Mouse (Mus musculus) cerebellum, adult (tissue): ENCODE results near the gene Nanos2.
A peak's percentile ranks its signal among the peaks of the same experiment; 100 is the strongest.

Experiments
- ATAC-seq: cut with Nextera tagmentation; 2 replicates; pipeline ENCODE4 v1.9.2; 2017; ENCODE audit warnings: mild to moderate bottlenecking, moderate library complexity, mixed read lengths; ENCODE audit not compliant: insufficient number of reproducible peaks, low FRiP score, low TSS enrichment

The Nanos2 gene

GRCm38 (mm10) chr7:18989995-18990394 is 2.8 kb downstream of the Nanos2 start:
- ATAC-seq = no peak

GRCm38 (mm10) chr7:18990601-18991295 is 3.5 kb downstream of the Nanos2 start, which contains the start of gene Mypop:
Gene Mypop, plus strand, starts transcription at chr7:18991245.
- ATAC-seq = peak; percentile 92

GRCm38 (mm10) chr7:18991660-18992293 is 4.6 kb downstream of the Nanos2 start:
- no peak for ATAC-seq

GRCm38 (mm10) chr7:18992294-18992675 is 5.1 kb downstream of the Nanos2 start:
- ATAC-seq = no peak

- ATAC-seq = no peak
Measured at GRCm38 (mm10) chr7:18993036-18993435, 5.8 kb downstream of the Nanos2 start.

GRCm38 (mm10) chr7:18998835-18999234 is 11.6 kb downstream of the Nanos2 start:
- no peak for ATAC-seq

GRCm38 (mm10) chr7:19000421-19000820 is 13.2 kb downstream of the Nanos2 start:
- ATAC-seq = no peak

GRCm38 (mm10) chr7:19001066-19001806 is 14.0 kb downstream of the Nanos2 start:
- no peak for ATAC-seq

GRCm38 (mm10) chr7:19001807-19002085 is 14.5 kb downstream of the Nanos2 start:
- no peak for ATAC-seq

- ATAC-seq = no peak
Measured at GRCm38 (mm10) chr7:19002115-19002514, 14.9 kb downstream of the Nanos2 start.

- ATAC-seq = peak; percentile 50; the same call in 1 of the 2 replicates
Measured at GRCm38 (mm10) chr7:19002848-19003498, 15.8 kb downstream of the Nanos2 start.

GRCm38 (mm10) chr7:19003902-19004630 is 16.9 kb downstream of the Nanos2 start, which contains the start of gene Irf2bp1:
Gene Irf2bp1, plus strand, starts transcription at chr7:19004044.
- peak; percentile 46; the same call in 1 of the 2 replicates for ATAC-seq

- no peak for ATAC-seq
Measured at GRCm38 (mm10) chr7:19004631-19005079, 17.5 kb downstream of the Nanos2 start.

GRCm38 (mm10) chr7:19005417-19006121 is 18.4 kb downstream of the Nanos2 start:
- no peak for ATAC-seq

GRCm38 (mm10) chr7:19006476-19006875 is 19.3 kb downstream of the Nanos2 start:
- no peak for ATAC-seq

- ATAC-seq = no peak
Measured at GRCm38 (mm10) chr7:19007026-19007977, 20.1 kb downstream of the Nanos2 start.

- ATAC-seq = no peak
Measured at GRCm38 (mm10) chr7:19010581-19010980, 23.4 kb downstream of the Nanos2 start.

- no peak for ATAC-seq
Measured at GRCm38 (mm10) chr7:19012025-19012621, 24.9 kb downstream of the Nanos2 start.
